Mouse (Mus musculus) olfactory bulb, adult 2 months (tissue): ENCODE results near the gene Eef2. TPM values are rescaled to one million over a fixed set of nuclear protein-coding genes. Genes with fewer than 3 reads are reported as not detected.

Source experiments
- H3K27ac ChIP-seq: fragments of 200-500 bp; 2 replicates; pipeline ENCODE4 v1.5.1; 2012; ENCODE audit warnings: low read depth, low read length; ENCODE audit not compliant: insufficient read depth
- H3K4me1 ChIP-seq: fragments of 200-500 bp; 2 replicates; pipeline ENCODE4 v1.6.1; 2012; ENCODE audit warnings: low read length; ENCODE audit not compliant: control insufficient read depth, insufficient read depth
- H3K4me3 ChIP-seq: fragments of 200-500 bp; 2 replicates; pipeline ENCODE4 v1.5.1; 2012; ENCODE audit warnings: mild to moderate bottlenecking, low read depth, low read length, moderate library complexity; ENCODE audit not compliant: insufficient read depth
- CTCF ChIP-seq: fragments of 200-500 bp; IDR thresholded peaks from 2 replicates; pipeline ENCODE4 v1.5.1; 2012; ENCODE audit warnings: low read depth, mild to moderate bottlenecking, low read length, moderate library complexity; ENCODE audit not compliant: insufficient read depth
- POLR2A ChIP-seq: fragments of 200-500 bp; IDR thresholded peaks from 2 replicates; pipeline ENCODE4 v1.6.1; 2012; ENCODE audit warnings: mild to moderate bottlenecking, low read depth, low read length, moderate library complexity; ENCODE audit not compliant: insufficient read depth
- WGBS: fragments of 180-500 bp; shearing (Covaris S2); methylation state at CpG from one replicate; pipeline ENCODE4 v1.1.7; 2018; 5-methylcytosine and 5-hydroxymethylcytosine counted together
- polyA plus RNA-seq: library from polyadenylated mRNA; stranded (reverse); fragments of >200 nt; gene quantifications from 2 replicates; pipeline ENCODE4 v1.2.4, GENCODE M21; 2012; ENCODE audit warnings: low replicate concordance; ENCODE audit not compliant: missing spikeins, insufficient read depth, insufficient read length

The Eef2 gene
- polyA plus RNA-seq, 1 experiment, result 423 TPM

GRCm38 (mm10) chr10:81229735-81230437 lies 53.5 kb downstream of the Eef2 start:
- TF ChIP-seq CTCF (no peak), POLR2A (no peak)

GRCm38 (mm10) chr10:81230438-81231332 lies 54.3 kb downstream of the Eef2 start, which contains the start of gene Atcay:
TSS of gene Atcay (minus strand) at chr10:81230833.
- Histone ChIP-seq H3K4me1 (peaks cover 28% of the 10 kb centered on the region), H3K27ac (peak within 1 kb of the TSS; percentile 90), H3K4me3 (peak within 1 kb of the TSS; percentile 59)
- WGBS, result 3% methylated on average over 27 of the region's 27 CpGs
- TF ChIP-seq CTCF, result peak; percentile 33; the same call in 1 of the 2 replicates
- peak; percentile 92 for TF ChIP-seq POLR2A

More at GRCm38 (mm10) chr10:81229735-81230437, 53.5 kb downstream of the Eef2 start:
- H3K4me1 ChIP-seq, result peaks cover 30% of the 10 kb centered on the region
- H3K4me3 ChIP-seq, result peak overlapping the region; percentile 59
- peak overlapping the region; percentile 90 for H3K27ac ChIP-seq
- WGBS, result 2% methylated on average over 20 of the region's 20 CpGs

- Histone ChIP-seq H3K4me1 (peaks cover 30% of the 10 kb centered on the region), H3K27ac (peak overlapping the region; percentile 84; the same call in 1 of the 2 replicates), H3K4me3 (peak overlapping the region; percentile 59)
- WGBS, result 27% methylated on average over 7 of the region's 7 CpGs
- no peak for TF ChIP-seq POLR2A
- TF ChIP-seq CTCF, result no peak
Observed at GRCm38 (mm10) chr10:81231436-81231835, 55.0 kb downstream of the Eef2 start.

Other genes with a start within 250 kb of the Eef2 start
- not detected in 2 replicates for gene Gadd45b, start 246.6 kb upstream of the Eef2 start, polyA plus RNA-seq
- gene Gng7, start 161.7 kb upstream of the Eef2 start, polyA plus RNA-seq, result not detected in 2 replicates
- not detected in 2 replicates for gene Diras1, start 151.0 kb upstream of the Eef2 start, polyA plus RNA-seq
- not detected in 2 replicates for gene Slc39a3, start 139.2 kb upstream of the Eef2 start, polyA plus RNA-seq
- gene Sgta, start 116.5 kb upstream of the Eef2 start, polyA plus RNA-seq, result not detected in 2 replicates
- gene Thop1, start 106.6 kb upstream of the Eef2 start, polyA plus RNA-seq, result not detected in 2 replicates
- not detected in 2 replicates for gene Creb3l3, start 77.8 kb upstream of the Eef2 start, polyA plus RNA-seq
- not detected in 2 replicates for gene Map2k2, start 70.7 kb upstream of the Eef2 start, polyA plus RNA-seq
- gene Zbtb7a, start 41.4 kb upstream of the Eef2 start, polyA plus RNA-seq, result 77.0 TPM in 1 of 2 replicates, not detected in the other
- not detected in 2 replicates for gene Pias4, start 8.7 kb upstream of the Eef2 start, polyA plus RNA-seq
- not detected in 2 replicates for gene Dapk3, start 6.4 kb downstream of the Eef2 start, polyA plus RNA-seq
- gene 4930442H23Rik, start 7.2 kb downstream of the Eef2 start, polyA plus RNA-seq, result not detected in 2 replicates
- gene Nmrk2, start 25.4 kb downstream of the Eef2 start, polyA plus RNA-seq, result not detected in 2 replicates
- gene Atcay, start 54.2 kb downstream of the Eef2 start, polyA plus RNA-seq, result not detected in 2 replicates
- not detected in 2 replicates for gene Zfr2, start 56.5 kb downstream of the Eef2 start, polyA plus RNA-seq
- gene Matk, start 76.3 kb downstream of the Eef2 start, polyA plus RNA-seq, result not detected in 2 replicates
- not detected in 2 replicates for gene Mrpl54, start 90.3 kb downstream of the Eef2 start, polyA plus RNA-seq
- gene Apba3, start 90.3 kb downstream of the Eef2 start, polyA plus RNA-seq, result not detected in 2 replicates
- not detected in 2 replicates for gene Tjp3, start 115.0 kb downstream of the Eef2 start, polyA plus RNA-seq
- gene Pip5k1c, start 116.3 kb downstream of the Eef2 start, polyA plus RNA-seq, result 935 TPM in 1 of 2 replicates, not detected in the other
- gene Cactin, start 144.5 kb downstream of the Eef2 start, polyA plus RNA-seq, result not detected in 2 replicates
- gene Tbxa2r, start 152.1 kb downstream of the Eef2 start, polyA plus RNA-seq, result not detected in 2 replicates
- gene Gipc3, start 166.6 kb downstream of the Eef2 start, polyA plus RNA-seq, result not detected in 2 replicates
- not detected in 2 replicates for gene Hmg20b, start 173.8 kb downstream of the Eef2 start, polyA plus RNA-seq
- not detected in 2 replicates for gene Mfsd12, start 180.9 kb downstream of the Eef2 start, polyA plus RNA-seq
- gene 4930404N11Rik, start 189.2 kb downstream of the Eef2 start, polyA plus RNA-seq, result not detected in 2 replicates
- not detected in 2 replicates for gene Fzr1, start 201.9 kb downstream of the Eef2 start, polyA plus RNA-seq
- gene Dohh, start 207.8 kb downstream of the Eef2 start, polyA plus RNA-seq, result not detected in 2 replicates
- not detected in 2 replicates for gene Gm48551, start 207.8 kb downstream of the Eef2 start, polyA plus RNA-seq
- gene Gm48552, start 212.4 kb downstream of the Eef2 start, polyA plus RNA-seq, result not detected in 2 replicates
- not detected in 2 replicates for gene Smim24, start 216.4 kb downstream of the Eef2 start, polyA plus RNA-seq